Mouse (Mus musculus): ENCODE results near the gene Cyp1a2. TPM values are rescaled to one million over a fixed set of nuclear protein-coding genes. Genes with fewer than 3 reads are reported as not detected.

Gene Cyp1a2
- polyA plus RNA-seq, 1 experiment: not detected

DNA sequence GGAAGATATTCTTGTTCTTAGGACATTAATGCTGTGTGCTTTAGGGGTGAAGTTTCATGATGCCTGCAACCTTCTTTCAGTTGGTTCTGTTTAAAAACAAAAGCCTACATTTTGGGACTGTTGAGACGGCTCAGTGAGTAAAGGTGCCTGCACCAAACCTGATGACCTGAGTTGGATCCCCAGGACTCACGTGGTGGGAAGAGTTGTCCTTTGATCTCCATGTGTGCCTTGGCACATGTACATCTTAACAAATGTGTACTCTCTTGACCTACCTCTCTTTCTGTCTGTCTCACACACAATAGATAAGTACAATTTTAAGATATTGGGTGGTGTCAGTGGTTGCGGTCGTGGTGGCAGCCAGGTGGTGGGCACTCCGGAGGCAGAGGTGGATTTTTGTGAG lies 2.5 kb upstream of the Cyp1a2 start:
- TF ChIP-seq E2F4 (IDR thresholded peaks at IDR 0.05; ENCODE audit: insufficient read depth) (no peak), CEBPB (IDR thresholded peaks at IDR 0.05; ENCODE audit: insufficient read depth, poor library complexity, severe bottlenecking) (no peak), TCF12 (IDR thresholded peaks at IDR 0.05; ENCODE audit: insufficient read depth, poor library complexity, severe bottlenecking) (no peak), POLR2AphosphoS2 (IDR thresholded peaks at IDR 0.05; ENCODE audit: insufficient read length, low read depth) (no peak)
- H3K79me2 ChIP-seq (ENCODE audit: control insufficient read depth, insufficient read depth): no peaks in the 10 kb centered on the region
- H3K27me3 ChIP-seq (ENCODE audit: control insufficient read depth, insufficient read depth, insufficient read length): peaks cover 10% of the 10 kb centered on the region
- H3K4me3 ChIP-seq: no peak overlapping the region
- no peak overlapping the region for H3ac ChIP-seq (ENCODE audit: control insufficient read depth, insufficient read length)
- H3K36me3 ChIP-seq (ENCODE audit: control insufficient read depth, insufficient read depth): no peaks in the 10 kb centered on the region
- H3K4me2 ChIP-seq (ENCODE audit: low read depth): no peak overlapping the region

DNA sequence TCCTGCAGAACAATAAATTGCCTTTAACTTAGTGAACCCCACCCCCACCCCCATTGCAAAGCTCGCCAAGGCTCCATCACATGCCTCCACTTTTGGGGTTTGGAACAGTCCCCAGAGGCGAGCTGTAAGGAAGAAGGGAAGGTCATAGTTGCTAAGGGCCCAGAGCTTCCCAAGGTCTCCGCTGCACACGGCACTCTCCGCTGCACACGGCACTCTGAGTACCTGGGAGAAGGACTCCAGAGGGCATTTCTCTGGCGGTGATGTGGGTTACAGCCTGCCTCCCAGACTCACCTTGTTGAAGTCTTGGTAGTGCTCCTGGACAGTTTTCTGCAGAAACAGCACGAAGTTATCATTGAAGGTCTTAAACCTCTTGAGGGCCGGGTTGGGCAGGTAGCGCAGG lies 2.1 kb downstream of the Cyp1a2 start:
- Histone ChIP-seq H3K36me3 (ENCODE audit: control insufficient read depth, insufficient read depth) (no peaks in the 10 kb centered on the region), H3K4me3 (no peak overlapping the region), H3ac (ENCODE audit: control insufficient read depth, insufficient read length) (no peak overlapping the region), H3K4me2 (ENCODE audit: low read depth) (no peak overlapping the region), H3K27me3 (ENCODE audit: control insufficient read depth, insufficient read depth, insufficient read length) (peaks cover 27% of the 10 kb centered on the region), H3K79me2 (ENCODE audit: control insufficient read depth, insufficient read depth) (no peaks in the 10 kb centered on the region)
- TF ChIP-seq MAX (IDR thresholded peaks at IDR 0.05; ENCODE audit: low read depth) (no peak), TCF3 (IDR thresholded peaks at IDR 0.05; ENCODE audit: insufficient read length, low read depth) (no peak), POLR2AphosphoS2 (IDR thresholded peaks at IDR 0.05; ENCODE audit: insufficient read length, low read depth) (no peak), E2F4 (IDR thresholded peaks at IDR 0.05; ENCODE audit: insufficient read depth) (no peak), SRF (IDR thresholded peaks at IDR 0.05; ENCODE audit: control insufficient read depth, insufficient read length, low read depth) (no peak), REST (IDR thresholded peaks at IDR 0.05; ENCODE audit: insufficient read depth, insufficient read length) (no peak), MYOD1 (IDR thresholded peaks at IDR 0.05; ENCODE audit: control insufficient read depth in 1 of 3, insufficient read length in 2 of 3, low read depth in 2 of 3) (no peak), POLR2A (IDR thresholded peaks at IDR 0.05; ENCODE audit: insufficient read length, low read depth) (no peak), MYOG (IDR thresholded peaks at IDR 0.05; ENCODE audit: control insufficient read depth in 1 of 3, insufficient read depth in 1 of 3, insufficient read length in 2 of 3, low read depth in 2 of 3) (no peak), CEBPB (IDR thresholded peaks at IDR 0.05; ENCODE audit: insufficient read depth, poor library complexity, severe bottlenecking) (no peak)

DNA sequence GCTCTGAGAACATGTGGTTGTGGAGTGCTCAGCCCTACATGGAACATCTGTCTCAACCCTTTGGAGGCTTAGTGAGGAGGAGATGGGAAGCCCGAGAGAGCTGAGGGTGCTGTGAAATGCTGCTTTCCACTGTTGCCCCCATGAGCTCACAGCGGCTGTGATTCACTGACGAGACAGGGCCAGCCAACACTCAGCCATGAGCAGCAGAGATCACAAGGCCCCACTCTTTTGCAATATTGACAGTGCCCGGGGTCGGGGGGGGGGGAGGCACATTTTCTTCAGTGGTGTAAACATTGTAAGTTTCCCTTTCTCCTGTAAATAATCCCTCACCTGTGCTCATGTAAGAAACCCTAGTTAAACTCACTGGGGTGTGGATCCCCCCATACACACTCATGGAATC lies 12.0 kb downstream of the Cyp1a2 start:
- no peak overlapping the region for H3ac ChIP-seq (ENCODE audit: control insufficient read depth, insufficient read length)
- H3K36me3 ChIP-seq (ENCODE audit: control insufficient read depth, insufficient read depth): no peaks in the 10 kb centered on the region
- H3K79me2 ChIP-seq (ENCODE audit: control insufficient read depth, insufficient read depth): no peaks in the 10 kb centered on the region
- H3K4me2 ChIP-seq (ENCODE audit: low read depth): no peak overlapping the region
- TF ChIP-seq MAX (IDR thresholded peaks at IDR 0.05; ENCODE audit: low read depth) (no peak), MYOD1 (IDR thresholded peaks at IDR 0.05; ENCODE audit: control insufficient read depth in 1 of 3, insufficient read length in 2 of 3, low read depth in 2 of 3) (no peak), TCF3 (IDR thresholded peaks at IDR 0.05; ENCODE audit: insufficient read length, low read depth) (no peak), USF1 (IDR thresholded peaks at IDR 0.05; ENCODE audit: low read depth) (no peak), MYOG (IDR thresholded peaks at IDR 0.05; ENCODE audit: control insufficient read depth in 1 of 3, insufficient read depth in 1 of 3, insufficient read length in 2 of 3, low read depth in 2 of 3) (no peak), POLR2A (IDR thresholded peaks at IDR 0.05; ENCODE audit: insufficient read length, low read depth) (no peak), REST (IDR thresholded peaks at IDR 0.05; ENCODE audit: insufficient read depth, insufficient read length) (no peak), TCF12 (IDR thresholded peaks at IDR 0.05; ENCODE audit: insufficient read depth, poor library complexity, severe bottlenecking) (no peak)
- peaks cover 11% of the 10 kb centered on the region for H3K27me3 ChIP-seq (ENCODE audit: control insufficient read depth, insufficient read depth, insufficient read length)
- H3K4me3 ChIP-seq: no peak overlapping the region

DNA sequence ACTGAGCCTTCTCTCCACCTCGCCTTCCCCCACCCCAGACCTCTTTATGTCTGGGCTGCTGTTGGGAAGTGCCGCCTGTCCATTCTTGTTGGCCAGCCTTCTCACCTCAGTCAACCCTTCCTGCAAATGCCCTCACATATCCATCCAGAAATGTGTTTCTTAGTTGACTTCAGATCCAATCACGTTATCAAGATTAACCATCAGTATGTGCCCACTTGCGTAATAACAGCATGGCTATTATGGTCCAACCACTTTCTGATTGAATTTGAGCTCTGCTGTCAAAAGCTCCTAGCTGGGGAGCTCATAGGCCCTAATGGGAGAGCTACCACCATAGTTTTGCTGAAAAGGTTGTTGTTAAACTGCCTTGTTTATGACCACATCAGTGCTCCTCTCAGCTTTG lies 12.5 kb downstream of the Cyp1a2 start:
- H3ac ChIP-seq (ENCODE audit: control insufficient read depth, insufficient read length): no peak overlapping the region
- no peak overlapping the region for H3K4me2 ChIP-seq (ENCODE audit: low read depth)
- H3K4me3 ChIP-seq: no peak overlapping the region
- H3K79me2 ChIP-seq (ENCODE audit: control insufficient read depth, insufficient read depth): no peaks in the 10 kb centered on the region
- TF ChIP-seq CEBPB (IDR thresholded peaks at IDR 0.05; ENCODE audit: insufficient read depth, poor library complexity, severe bottlenecking) (0 out of 2 replicates have a peak, but pooled peaks have one; percentile 5), TCF3 (IDR thresholded peaks at IDR 0.05; ENCODE audit: insufficient read length, low read depth) (no peak), MAX (IDR thresholded peaks at IDR 0.05; ENCODE audit: low read depth) (no peak), MYOG (IDR thresholded peaks at IDR 0.05; ENCODE audit: control insufficient read depth in 1 of 3, insufficient read depth in 1 of 3, insufficient read length in 2 of 3, low read depth in 2 of 3) (no peak), POLR2AphosphoS2 (IDR thresholded peaks at IDR 0.05; ENCODE audit: insufficient read length, low read depth) (no peak), USF1 (IDR thresholded peaks at IDR 0.05; ENCODE audit: low read depth) (no peak), POLR2A (IDR thresholded peaks at IDR 0.05; ENCODE audit: insufficient read length, low read depth) (no peak)
- H3K36me3 ChIP-seq (ENCODE audit: control insufficient read depth, insufficient read depth): no peaks in the 10 kb centered on the region
- peaks cover 11% of the 10 kb centered on the region for H3K27me3 ChIP-seq (ENCODE audit: control insufficient read depth, insufficient read depth, insufficient read length)

DNA sequence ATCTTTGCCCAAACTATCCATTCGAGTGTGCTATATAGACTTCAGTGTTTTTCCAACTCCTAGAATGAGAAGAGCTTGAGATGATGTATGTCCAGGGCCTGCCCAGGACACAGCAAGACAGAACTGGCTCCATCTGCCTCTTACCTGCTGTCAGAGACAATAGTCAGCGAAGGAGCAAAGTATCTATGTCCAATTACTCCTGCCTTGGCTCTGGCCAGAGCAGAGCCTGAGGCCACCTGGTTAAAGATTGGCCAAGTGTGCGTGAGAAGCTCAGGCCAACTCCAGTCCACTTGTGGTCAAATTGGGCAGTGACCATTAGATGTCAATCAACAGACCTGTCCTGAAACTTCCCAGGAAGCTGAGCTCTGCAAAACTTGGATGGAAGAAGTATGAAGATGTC lies 13.9 kb downstream of the Cyp1a2 start:
- H3K27me3 ChIP-seq (ENCODE audit: control insufficient read depth, insufficient read depth, insufficient read length): peaks cover 11% of the 10 kb centered on the region
- no peak for TF ChIP-seq REST (IDR thresholded peaks at IDR 0.05; ENCODE audit: insufficient read depth, insufficient read length)
- no peak for TF ChIP-seq POLR2AphosphoS2 (IDR thresholded peaks at IDR 0.05; ENCODE audit: insufficient read length, low read depth)
- TF ChIP-seq SRF (IDR thresholded peaks at IDR 0.05; ENCODE audit: control insufficient read depth, insufficient read length, low read depth): no peak
- no peak for TF ChIP-seq USF1 (IDR thresholded peaks at IDR 0.05; ENCODE audit: low read depth)
- no peak overlapping the region for H3ac ChIP-seq (ENCODE audit: control insufficient read depth, insufficient read length)
- H3K36me3 ChIP-seq (ENCODE audit: control insufficient read depth, insufficient read depth): no peaks in the 10 kb centered on the region
- H3K79me2 ChIP-seq (ENCODE audit: control insufficient read depth, insufficient read depth): no peaks in the 10 kb centered on the region
- no peak overlapping the region for H3K4me3 ChIP-seq
- no peak overlapping the region for H3K4me2 ChIP-seq (ENCODE audit: low read depth)
